Mouse (Mus musculus): ENCODE data around the gene Slc35e3. TPM values are rescaled to one million over a fixed set of nuclear protein-coding genes. Genes with fewer than 3 reads are reported as not detected.

Slc35e3 gene
- total and polyA plus RNA-seq, 3 experiments, result 9.2 to 20.4 (median 10.4) TPM

DNA sequence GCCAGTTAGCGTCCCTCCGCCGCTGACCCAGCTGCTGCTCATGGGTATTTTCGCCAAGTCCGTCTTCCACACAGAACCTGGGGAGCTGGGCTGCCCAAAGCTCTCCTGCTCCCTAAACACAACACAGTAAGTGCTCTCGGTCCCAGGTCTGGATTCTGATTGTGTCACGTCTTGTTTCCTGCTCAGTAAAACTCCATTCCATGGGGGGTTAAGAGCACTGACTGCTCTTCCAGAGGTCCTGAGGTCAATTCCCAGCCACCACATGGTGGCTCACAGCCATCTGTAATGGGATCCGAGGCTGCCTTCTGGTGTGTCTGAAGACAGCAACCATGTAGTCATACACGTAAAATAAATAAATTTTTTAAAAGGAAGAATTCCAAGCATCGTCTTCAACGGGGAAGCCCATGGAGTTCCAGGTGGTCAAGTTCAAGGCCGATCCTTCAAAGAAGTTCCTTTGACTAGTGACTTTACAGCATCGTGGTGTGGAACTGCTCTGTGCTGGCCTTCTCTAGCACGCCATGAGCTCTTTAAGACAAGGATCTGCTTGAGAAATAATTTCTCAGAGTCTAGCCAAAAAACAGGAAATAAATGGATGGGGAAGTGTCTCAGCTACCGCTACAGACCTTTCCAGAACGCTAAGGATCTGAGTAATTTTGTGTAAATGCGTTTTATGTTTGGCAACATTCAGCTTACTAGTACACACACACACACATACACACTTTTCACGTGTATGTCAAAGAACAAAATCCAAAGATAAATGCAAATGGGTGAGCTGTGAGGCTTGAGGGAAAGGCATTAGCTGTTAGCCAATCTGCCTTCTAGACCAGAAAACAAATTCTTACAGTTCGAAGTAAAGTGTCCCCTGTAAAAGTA lies 61.6 kb downstream of the Slc35e3 start:
- DNase-seq, result no peak

DNA sequence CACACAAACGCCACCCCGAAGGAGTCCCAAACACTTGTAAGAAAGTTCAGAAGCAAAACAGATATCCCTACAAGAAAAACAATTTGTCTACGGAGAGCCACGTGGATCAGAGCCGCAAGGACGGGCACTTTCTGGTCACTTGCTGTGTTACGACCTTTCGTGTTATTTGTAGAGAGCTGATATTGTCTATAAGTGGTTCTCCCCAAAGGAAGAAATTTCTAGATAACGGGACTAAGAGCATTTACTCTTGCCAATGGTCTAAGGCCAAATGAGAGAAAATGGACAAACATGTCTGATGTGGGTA lies 62.5 kb downstream of the Slc35e3 start:
- no peak for DNase-seq

Other genes starting within 250 kb of the Slc35e3 start
- 10 to 100 TPM; 21.4 to 29.3 TPM for gene Cpm, start 116.9 kb downstream of the Slc35e3 start, total RNA-seq (2021)
- gene Cpm, start 116.9 kb downstream of the Slc35e3 start, polyA plus RNA-seq (2012; rRNA removed), result 14.6 and 19.2 TPM in 2 replicates
- 10 to 100 TPM; 47.0 to 55.4 TPM for gene Mdm2, start 35.6 kb downstream of the Slc35e3 start, total RNA-seq (2021)
- 145 and 155 TPM in 2 replicates for gene Mdm2, start 35.6 kb downstream of the Slc35e3 start, polyA plus RNA-seq (2012; rRNA removed)
- gene Nup107, start 46.3 kb upstream of the Slc35e3 start, total RNA-seq (2021), result 10 to 100 TPM; 14.0 to 14.7 TPM
- gene Nup107, start 46.3 kb upstream of the Slc35e3 start, polyA plus RNA-seq (2012; rRNA removed), result 1.8 and 1.9 TPM in 2 replicates
- 100 to 1,000 TPM; 115 to 119 TPM for gene Rap1b, start 99.7 kb upstream of the Slc35e3 start, total RNA-seq (2021)
- 7.2 and 9.6 TPM in 2 replicates for gene Rap1b, start 99.7 kb upstream of the Slc35e3 start, polyA plus RNA-seq (2012; rRNA removed)